Mouse (Mus musculus) ovary, adult 18-20 months (tissue): ENCODE results near the gene Xrcc5.

ENCODE experiments used
- DNase-seq: peaks from one replicate; pipeline ENCODE4 v3.0.0; 2022; ENCODE audit warnings: low spot score, mixed read lengths

Gene Xrcc5

GRCm38 (mm10) chr1:72390420-72390819 is 83.2 kb downstream of the Xrcc5 start:
- DNase-seq: no peak

DNA sequence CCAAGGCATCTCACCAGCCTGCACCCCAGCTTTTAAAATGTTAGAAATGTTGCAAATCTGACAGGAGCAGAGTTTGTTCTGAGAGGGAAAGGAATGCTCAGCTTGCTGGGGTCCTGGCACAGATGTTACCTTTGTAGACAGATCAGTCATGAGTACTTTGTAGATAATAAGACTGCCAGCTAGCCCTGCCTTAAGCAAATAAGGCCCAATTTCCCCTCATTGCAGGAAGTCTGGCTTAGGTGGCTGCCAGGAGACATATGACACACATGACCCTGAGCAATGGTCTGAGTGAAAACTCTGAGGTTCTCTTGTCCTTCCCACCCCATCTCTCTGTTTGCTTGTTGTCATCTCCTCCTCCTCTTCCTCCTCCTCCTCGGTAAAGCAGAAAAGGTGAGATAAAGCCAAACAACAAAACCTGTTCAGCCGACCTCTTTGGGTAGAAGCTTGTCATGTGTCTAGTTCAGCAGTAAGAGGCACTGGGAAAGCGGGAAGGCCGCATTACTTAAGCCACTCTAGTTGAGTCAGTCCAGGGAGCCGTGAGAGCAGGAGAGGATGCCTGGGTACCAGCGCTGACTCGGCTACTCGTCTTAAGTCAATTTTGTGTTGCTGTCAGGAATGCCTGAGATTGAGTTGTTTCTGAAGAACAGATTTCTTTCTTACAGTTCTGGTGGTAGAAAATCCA is 92.6 kb downstream of the Xrcc5 start:
- DNase-seq: no peak

- no peak for DNase-seq
Measured at GRCm38 (mm10) chr1:72400616-72401015, 93.4 kb downstream of the Xrcc5 start.

DNA sequence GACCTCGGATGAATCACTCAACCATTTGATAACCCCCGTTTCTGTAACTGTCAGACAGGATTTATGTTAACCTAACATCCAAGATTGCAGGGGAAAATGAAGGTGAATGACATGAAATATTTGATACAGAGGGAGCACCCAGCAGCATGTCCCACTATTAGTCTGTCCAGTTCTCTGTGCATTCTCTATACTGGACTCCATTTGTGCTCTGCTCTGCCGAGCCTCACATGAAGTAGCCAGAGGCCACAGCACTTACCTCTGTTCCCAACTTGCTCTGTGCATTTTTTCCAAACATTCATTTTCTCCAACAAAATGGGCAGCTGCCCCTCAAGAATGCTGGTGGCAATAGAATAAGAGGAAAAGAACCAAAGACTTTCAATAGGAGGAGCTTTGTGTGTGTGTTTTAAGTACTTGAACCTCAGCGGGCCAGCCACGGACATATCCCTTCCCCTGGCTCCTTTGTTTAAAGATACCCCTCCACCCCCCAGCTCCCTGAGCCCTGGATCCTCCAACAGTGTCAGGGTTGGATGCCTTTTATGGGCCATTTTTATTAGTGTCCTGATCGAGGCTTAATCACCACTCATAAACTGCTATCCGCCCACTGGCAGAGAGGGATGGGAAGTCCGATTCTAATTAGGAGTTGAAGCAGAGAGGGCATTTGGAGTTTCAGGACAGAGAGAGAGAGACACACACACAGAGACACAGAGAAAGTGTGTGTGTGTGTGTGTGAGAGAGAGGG is 94.3 kb downstream of the Xrcc5 start:
- DNase-seq: no peak

- DNase-seq: no peak
Measured at GRCm38 (mm10) chr1:72406505-72407079, 99.4 kb downstream of the Xrcc5 start.

DNA sequence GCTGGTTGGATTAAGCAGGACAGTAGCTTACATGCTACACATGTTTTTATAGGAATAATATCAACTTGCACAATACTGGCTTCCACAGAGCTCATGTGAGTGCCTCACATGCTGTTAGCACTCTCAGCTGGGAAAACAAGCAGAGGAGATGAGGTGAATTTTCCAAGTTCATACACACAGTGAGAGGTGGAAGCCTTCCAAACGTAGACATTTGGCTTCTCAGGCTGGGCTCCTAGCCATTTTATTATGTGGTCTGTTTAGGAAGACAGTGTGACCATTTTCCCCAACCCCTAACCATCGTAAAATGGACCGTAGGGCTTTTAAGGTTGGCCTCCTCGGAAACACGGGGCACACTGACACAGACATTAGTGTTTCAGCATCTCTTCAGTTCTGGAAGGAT is 102.7 kb downstream of the Xrcc5 start:
- DNase-seq: no peak

DNA sequence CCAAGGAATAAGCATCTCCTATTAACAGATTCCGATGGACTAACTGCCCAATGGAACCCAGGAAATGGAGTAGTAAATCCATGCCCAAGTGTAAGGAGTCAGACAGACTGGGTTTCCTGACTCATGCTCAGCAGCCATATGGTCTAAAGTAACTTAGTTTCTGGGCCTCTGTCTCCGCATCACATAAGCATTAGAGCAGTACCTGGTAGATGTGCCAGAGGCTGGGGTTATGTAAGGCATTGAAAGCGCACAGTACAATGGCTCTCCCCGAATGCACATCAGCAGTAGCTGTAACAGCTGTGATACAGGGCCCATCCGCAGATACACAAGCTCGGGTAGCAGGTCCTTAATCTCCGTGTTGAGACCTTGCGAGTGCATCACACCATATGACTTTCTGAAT is 103.9 kb downstream of the Xrcc5 start:
- no peak for DNase-seq

DNA sequence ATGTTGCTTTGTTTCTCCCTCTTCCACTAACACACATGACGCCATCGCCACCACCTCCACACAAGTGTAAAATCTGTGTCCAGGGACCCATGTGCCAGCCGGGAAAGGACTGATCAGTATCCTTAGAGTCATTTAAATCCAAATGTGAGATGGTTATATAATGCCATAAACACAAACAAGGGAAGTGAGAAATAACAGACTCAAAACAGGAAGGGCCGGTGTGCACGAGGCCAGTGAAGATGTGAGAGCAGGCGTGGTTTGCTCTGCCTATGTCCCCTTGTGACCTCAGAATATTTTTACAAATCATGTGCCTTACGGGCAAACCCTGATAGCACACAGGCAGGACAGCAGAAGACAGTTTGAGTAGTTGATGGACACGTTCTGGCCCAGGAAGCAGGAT is 106.0 kb downstream of the Xrcc5 start:
- no peak for DNase-seq

DNA sequence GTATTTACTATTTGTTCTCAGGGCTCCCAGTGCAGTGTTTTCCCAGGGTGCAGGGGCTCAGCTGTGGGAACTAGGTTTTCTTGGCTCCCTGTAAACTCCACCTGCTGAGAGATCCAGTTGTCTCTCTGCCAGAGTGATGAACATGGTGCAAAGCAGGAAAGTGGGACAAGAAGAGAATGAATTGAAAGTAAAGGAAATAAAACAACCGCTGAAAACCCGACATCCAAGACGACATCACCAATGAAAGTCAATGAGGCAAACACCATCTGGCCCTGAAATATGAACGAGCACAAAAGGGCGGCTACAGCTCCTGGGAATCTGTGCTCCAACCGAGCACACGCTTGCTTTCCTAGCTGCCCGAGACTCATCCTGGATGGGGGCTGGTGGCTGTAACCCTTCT is 106.9 kb downstream of the Xrcc5 start:
- DNase-seq: no peak

DNA sequence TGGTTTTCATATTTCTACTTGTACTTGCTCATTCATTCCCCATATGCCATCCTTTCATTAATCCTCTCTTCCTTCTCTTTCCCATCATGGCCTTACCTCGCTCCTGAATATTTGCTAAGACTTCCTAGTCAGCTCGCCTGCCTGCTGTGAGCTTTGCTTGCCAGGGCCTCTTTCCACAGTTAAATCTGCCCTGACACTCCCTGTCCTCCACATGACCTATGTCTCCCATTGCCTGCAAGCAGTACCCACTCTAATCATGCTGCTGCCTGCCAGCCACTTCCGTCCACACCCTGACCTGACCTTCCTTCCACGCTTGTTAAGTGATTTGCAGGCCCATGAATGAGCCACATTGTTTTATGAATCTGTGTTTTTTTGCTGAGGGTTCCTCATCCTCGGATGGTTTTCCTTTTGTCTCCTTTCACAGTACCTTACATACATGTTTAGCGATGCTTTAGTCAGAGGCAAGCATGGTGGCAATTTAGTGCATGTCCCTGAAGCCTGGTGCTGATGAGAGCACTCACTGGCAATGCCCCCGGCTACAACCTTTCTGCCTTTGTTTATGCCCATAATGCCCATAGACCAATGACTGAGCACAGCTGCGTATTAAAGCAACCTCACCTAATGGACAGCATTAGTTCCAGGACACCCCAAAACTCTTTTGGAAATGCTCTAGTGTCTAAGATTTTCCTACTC is 107.5 kb downstream of the Xrcc5 start:
- no peak for DNase-seq

GRCm38 (mm10) chr1:72418744-72419655 is 111.8 kb downstream of the Xrcc5 start:
- DNase-seq: no peak

GRCm38 (mm10) chr1:72420220-72420619 is 113.0 kb downstream of the Xrcc5 start:
- DNase-seq: no peak

DNA sequence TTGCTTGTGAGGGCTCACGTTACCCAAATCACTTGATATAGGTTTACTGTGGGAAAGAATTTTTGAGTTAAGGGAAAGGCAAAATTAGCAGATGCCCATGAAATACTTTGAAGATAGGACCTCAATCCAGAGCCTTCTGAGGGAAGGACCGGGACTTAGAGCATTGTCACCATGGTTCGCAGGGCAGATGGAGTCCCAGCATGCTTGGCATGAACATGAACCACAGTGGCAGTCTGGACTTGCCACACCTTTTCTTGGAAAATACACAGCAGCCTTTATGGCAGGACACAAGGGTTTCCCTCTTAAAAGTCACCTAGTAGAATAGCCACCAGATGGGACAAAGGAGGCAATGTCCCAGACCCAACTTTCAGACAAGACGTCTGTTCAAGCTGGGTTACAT is 114.9 kb downstream of the Xrcc5 start:
- no peak for DNase-seq

- no peak for DNase-seq
Measured at GRCm38 (mm10) chr1:72426456-72426855, 119.2 kb downstream of the Xrcc5 start.

- DNase-seq: no peak
Measured at GRCm38 (mm10) chr1:72428526-72428925, 121.3 kb downstream of the Xrcc5 start.

DNA sequence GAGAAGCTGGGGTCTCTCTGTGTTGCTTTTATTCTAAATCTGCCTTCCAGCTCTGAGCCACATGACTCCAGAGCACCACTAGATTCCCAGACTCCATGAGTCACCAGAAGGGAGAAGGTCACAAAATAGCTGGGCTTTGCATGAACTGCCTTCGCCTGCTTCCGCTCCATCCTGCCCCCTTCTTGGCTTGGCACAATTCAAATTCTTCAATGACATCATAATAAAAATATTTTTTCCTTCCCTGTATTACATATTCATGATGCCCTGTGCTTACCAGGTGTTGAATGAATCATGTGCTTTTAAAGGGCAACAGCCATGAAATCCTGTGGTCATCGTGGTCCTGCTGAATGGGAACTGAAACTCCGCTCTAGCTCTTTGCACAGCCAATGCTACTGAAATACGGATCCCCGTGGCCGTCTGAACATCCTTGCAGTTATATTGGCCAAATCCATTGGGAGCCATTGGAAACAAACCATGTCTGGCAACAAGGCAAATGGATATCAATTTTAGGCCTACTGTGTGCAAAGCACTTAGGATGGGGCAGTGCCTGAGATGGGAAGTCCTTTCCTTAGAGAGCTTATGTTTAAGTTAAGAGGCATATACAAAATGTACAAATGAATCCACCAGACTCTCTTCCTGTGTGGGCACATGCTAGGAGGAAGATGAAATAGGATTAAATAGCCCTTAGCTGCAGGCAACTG is 122.0 kb downstream of the Xrcc5 start:
- DNase-seq: no peak

DNA sequence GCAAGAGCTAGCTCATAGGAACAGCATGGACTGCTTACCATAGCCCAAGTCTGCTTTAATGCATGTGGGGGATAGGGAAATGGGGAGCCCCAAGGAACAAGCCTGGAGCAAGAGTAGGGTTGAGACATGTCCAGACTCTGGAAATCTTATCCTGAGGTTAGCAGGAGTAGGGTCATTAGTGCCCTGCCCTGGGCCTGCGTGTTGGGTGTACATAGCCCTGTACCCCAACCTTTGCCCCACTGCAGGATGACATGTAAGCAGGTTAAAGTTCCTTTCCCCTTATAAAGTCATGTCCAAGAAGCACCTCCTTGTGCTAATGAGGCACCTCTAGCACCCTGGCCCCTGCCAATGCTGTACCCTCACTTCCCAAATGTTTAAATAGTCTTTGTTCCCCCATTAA is 125.4 kb downstream of the Xrcc5 start:
- no peak for DNase-seq

DNA sequence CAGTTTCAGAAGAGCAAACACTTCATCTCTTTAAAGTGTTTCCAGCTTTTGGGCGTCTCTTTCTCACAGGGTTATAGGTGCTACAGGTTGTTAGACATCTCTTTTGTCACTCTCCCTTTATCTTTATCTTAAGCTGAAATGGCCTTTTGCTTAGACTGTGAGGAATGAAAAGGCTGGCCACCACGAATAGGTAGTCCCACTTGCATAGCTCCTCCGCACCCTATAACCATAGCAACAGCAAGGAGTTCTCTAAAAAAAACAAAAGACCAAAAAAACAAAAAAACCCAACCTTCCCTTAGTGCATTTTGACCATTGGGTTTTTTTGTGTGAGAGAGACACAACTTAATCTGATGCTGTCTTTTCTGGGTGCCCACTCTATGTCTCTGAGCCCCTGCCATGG is 127.3 kb downstream of the Xrcc5 start:
- DNase-seq: no peak

DNA sequence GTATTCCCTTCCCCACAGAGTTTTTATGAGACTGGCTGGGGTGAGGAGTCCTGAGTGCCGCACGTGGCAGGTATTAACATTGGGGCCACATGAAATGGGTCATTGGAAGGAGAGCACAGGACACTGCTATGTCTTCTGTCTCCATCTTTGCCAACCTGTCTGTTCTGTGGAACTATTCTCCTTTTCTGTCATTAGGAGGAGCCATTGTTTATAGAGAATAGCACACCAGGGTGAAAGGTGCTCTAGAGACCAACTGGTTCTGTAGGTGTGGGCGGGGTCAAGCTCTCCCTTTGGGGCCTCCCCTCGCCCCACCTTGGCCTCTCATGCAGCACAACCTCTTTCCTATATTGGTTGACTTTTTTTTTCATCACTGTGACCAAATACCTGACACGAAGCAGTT is 129.7 kb downstream of the Xrcc5 start:
- DNase-seq: no peak

DNA sequence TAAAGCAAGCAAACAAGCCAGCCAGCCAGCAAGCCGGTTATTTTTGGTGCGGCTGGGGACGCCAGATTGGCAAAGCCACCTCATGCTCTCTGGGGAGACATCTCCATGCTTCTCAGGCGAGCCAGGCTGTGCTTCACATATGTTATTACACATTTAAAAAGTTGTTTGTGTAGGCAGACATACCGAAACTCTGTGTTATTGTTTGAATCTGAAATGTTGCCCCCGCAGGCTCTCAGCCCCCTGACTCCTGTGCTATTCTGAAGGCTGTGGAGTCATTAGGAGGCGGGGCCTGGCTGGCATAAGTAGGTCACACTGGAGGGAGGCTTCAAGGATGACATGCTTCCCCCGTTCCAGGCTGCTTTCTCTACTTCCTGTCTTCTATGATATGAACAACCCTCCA is 131.9 kb downstream of the Xrcc5 start:
- no peak for DNase-seq

DNA sequence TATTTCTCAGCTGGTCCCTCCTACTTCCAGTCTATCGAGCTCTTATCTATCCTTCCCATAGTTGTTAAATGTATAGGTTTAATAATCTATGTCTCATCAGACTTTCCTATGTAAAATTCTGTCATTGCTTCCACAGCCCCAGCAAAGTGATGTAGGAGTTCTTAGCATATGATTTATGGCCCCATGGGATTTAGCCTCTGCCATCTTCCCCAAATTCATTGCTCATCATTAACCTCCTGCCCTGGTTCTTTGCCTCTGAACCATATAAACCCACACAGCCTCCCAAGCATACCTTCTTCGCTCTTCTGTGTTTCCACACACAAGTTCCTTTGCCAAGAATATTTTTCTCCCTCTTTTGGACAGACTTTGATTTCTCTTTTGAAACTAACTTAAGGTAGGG is 135.5 kb downstream of the Xrcc5 start:
- DNase-seq: no peak
